Mouse (Mus musculus) limb, embryonic 13.5 days (tissue): ENCODE measurements around the gene Mapk6. TPM values are rescaled to one million over a fixed set of nuclear protein-coding genes. Genes with fewer than 3 reads are reported as not detected.
A peak's percentile ranks its signal among the peaks of the same experiment; 100 is the strongest.

ENCODE experiments used
- ATAC-seq: fragments of 200-750 bp; cut with Nextera tagmentation; 2 replicates; pipeline ENCODE4 v1.8.0; 2017; ENCODE audit warnings: low read depth, moderate number of reproducible peaks, moderate TSS enrichment; ENCODE audit not compliant: low FRiP score
- H3K27ac ChIP-seq: fragments of 300-500 bp; sonication (generic); 2 replicates; pipeline ENCODE4 v1.5.1; 2015; ENCODE audit warnings: inconsistent platforms, mild to moderate bottlenecking, moderate library complexity
- H3K27me3 ChIP-seq: fragments of 300-500 bp; sonication (generic); 2 replicates; pipeline ENCODE4 v1.6.1; 2015; ENCODE audit warnings: mild to moderate bottlenecking, inconsistent platforms
- H3K36me3 ChIP-seq: fragments of 300-500 bp; sonication (generic); 2 replicates; pipeline ENCODE4 v1.6.1; 2015; ENCODE audit warnings: inconsistent platforms, mild to moderate bottlenecking, moderate library complexity
- H3K4me1 ChIP-seq: fragments of 300-500 bp; sonication (generic); 2 replicates; pipeline ENCODE4 v1.6.1; 2015; ENCODE audit warnings: inconsistent platforms
- H3K4me2 ChIP-seq: fragments of 300-500 bp; sonication (generic); replicated peaks from 2 replicates; pipeline ENCODE4 v1.6.1; 2015; ENCODE audit warnings: inconsistent platforms, mild to moderate bottlenecking, moderate library complexity
- H3K4me3 ChIP-seq: fragments of 300-500 bp; sonication (generic); 2 replicates; pipeline ENCODE4 v1.5.1; 2015; ENCODE audit warnings: moderate library complexity, mild to moderate bottlenecking, inconsistent platforms
- H3K9ac ChIP-seq: fragments of 300-500 bp; sonication (generic); 2 replicates; pipeline ENCODE4 v1.6.1; 2015; ENCODE audit warnings: mild to moderate bottlenecking, inconsistent platforms
- H3K9me3 ChIP-seq: fragments of 300-500 bp; sonication (generic); 2 replicates; pipeline ENCODE4 v1.6.1; 2016; ENCODE audit warnings: inconsistent platforms
- WGBS: fragments of 180-500 bp; shearing (Covaris S2); methylation state at CpG from one replicate; pipeline ENCODE4 v1.1.7; 2015; 5-methylcytosine and 5-hydroxymethylcytosine counted together
- polyA plus RNA-seq: library from polyadenylated mRNA; unstranded; fragments of >200 nt; fragmentation: Nextera tagmentation; extraction: Ambion mirVana; gene quantifications from 2 replicates; pipeline ENCODE4 v1.2.1, GENCODE M21; 2015

Mapk6 gene
- polyA plus RNA-seq, 1 experiment from 2014 or later, result 91.1 TPM

DNA sequence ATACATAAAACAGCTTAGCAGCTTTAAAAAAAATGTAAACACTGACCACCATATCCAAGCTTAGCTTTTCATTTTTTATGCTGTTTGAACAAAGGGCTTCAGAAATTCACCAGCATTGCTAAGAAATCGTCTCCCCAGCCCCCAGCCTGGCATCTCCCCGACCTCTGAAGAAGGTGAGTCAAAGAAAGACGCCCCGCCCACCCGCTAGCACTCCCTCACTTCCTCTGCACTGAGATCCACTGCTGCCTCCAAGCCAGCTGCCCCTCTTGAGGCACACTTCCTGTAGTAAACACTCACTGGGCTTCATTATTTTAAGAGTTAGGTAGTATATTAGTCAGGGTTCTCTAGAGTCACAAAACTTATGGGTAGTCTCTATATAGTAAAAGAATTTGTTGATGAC lies 4.4 kb upstream of the Mapk6 start:
- H3K9me3 ChIP-seq, result no peaks in the 10 kb centered on the region
- no peak for ATAC-seq
- H3K36me3 ChIP-seq, result no peaks in the 10 kb centered on the region
- H3K27ac ChIP-seq, result no peak overlapping the region
- no peak overlapping the region for H3K9ac ChIP-seq
- no peak overlapping the region for H3K4me3 ChIP-seq
- no peaks in the 10 kb centered on the region for H3K27me3 ChIP-seq
- 32% methylated on average over 5 of the region's 5 CpGs for WGBS
- H3K4me1 ChIP-seq, result peaks cover 23% of the 10 kb centered on the region
- no peak overlapping the region for H3K4me2 ChIP-seq

DNA sequence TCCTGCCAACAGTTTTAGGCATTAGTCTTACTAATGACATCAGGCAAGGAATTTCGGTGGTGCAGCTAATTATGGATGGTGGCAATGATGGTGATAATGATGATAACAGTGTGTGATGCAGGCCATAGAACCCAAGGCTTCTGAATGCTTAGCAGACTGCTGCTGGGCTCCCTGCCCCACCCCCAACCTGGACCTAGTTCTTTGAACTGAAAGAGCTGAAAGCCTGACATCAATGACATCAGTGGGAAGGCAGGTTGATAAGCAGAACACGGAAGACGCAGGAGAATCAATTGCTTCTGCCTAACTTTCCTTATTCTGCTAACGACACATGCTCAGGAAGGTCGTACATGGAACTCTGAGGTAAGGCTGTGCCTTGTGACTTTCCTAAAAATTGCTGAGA lies 3.4 kb upstream of the Mapk6 start:
- WGBS, result 60% methylated on average over 5 of the region's 5 CpGs
- Histone ChIP-seq H3K9me3 (no peaks in the 10 kb centered on the region), H3K9ac (no peak overlapping the region), H3K27ac (no peak overlapping the region), H3K36me3 (no peaks in the 10 kb centered on the region), H3K4me1 (peaks cover 26% of the 10 kb centered on the region), H3K27me3 (no peaks in the 10 kb centered on the region), H3K4me2 (no peak overlapping the region), H3K4me3 (no peak overlapping the region)
- no peak for ATAC-seq

DNA sequence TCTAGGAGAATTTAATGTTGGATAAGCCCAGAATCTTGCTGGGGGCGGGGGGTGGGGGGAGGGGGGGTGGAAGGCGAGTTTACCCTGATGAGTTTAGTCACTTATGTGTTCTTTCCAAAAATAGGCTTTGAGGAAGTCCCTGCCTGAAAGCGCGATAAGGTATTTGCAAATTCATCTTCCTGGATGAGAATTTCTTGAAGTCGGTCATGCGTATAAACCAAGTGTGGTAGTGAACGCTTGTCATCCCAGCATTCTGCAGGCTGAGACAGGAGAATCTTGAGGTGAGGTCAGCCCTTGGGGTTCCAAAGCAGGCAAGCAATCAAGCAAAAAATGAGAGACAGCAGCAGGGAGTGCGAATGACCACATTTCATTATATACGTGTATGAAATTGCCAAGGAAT lies 1.8 kb upstream of the Mapk6 start:
- Histone ChIP-seq H3K9me3 (no peaks in the 10 kb centered on the region), H3K27ac (no peak overlapping the region), H3K9ac (no peak overlapping the region), H3K4me3 (no peak overlapping the region), H3K4me1 (peaks cover 39% of the 10 kb centered on the region), H3K36me3 (no peaks in the 10 kb centered on the region), H3K27me3 (no peaks in the 10 kb centered on the region), H3K4me2 (no peak overlapping the region)
- ATAC-seq, result no peak
- WGBS, result 86% methylated on average over 9 of the region's 9 CpGs

DNA sequence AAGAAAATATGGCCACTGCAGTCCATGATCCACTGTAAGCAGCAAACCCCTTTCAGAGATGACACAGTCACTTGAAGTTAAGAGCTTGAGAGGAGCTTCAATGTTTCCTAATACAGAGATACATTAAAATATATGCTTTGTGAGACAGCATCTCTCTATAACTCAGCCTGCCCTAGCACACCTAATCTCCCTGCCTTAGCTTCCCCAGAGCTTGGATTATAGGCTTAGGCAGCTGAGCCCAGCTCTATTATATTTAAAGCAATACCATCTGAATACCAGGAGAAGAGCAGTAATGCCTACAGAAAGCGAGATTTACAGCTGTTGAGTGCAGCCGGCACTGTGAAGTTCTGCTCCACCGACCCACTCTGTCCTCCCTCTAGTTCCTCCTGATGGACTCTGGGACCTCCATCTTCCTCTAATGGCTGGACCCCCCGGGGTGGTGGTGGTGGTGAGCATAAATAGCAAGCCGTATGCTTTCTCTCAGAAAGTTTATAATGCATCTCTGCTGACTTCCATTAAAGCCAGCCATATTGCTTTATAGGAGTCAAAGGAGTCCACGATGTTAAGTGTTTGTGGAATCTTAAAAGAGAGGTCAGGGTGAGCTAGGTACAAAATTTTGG lies 1.2 kb upstream of the Mapk6 start:
- Histone ChIP-seq H3K36me3 (no peaks in the 10 kb centered on the region), H3K27me3 (no peaks in the 10 kb centered on the region), H3K9me3 (no peaks in the 10 kb centered on the region), H3K9ac (no peak overlapping the region), H3K27ac (no peak overlapping the region), H3K4me2 (peak overlapping the region; percentile 85), H3K4me3 (peak overlapping the region; percentile 88; the same call in 1 of the 2 replicates), H3K4me1 (peaks cover 45% of the 10 kb centered on the region)
- no peak for ATAC-seq
- WGBS, result 54% methylated on average over 6 of the region's 6 CpGs

DNA sequence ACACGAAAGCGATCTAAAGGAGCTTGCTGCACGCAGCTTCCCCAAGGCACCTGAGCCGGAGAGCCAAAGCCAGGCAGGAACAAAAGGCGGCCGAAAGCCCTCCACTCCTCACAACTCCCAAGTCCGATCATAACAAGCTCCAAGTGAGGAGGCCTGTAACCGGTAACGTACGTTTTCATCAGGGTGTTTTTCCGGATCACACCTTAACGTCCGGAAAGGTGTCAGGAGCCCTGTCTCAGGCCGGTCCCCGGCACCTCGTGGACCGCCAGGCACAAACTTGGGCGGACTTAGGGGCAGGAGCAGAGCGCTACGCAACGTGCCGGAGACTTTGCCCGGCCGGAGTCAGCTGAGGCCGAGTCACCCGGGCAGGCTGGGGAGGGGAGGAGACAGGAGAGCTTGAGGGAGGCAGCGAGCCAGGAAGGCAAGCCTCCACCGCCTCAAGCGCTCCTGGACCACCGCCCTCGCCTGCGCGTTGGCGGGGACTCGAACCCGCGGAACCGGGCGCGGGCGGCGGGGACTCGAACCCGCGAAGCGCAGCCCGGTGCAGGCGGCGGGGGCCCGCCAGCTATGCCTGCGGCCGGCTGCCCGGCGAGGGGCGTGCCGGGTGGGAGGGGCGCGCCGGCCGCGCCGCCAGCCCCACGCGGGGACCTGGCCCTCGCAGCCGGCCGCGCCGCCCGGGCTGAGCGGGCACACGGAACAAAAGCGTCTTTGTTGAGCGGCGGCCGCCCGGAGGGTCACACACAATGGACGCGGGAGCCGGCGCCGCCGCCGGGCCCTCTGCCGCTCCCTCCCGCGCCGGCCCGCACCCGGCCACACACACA lies 564 bp downstream of the Mapk6 start:
- Histone ChIP-seq H3K9ac (peak overlapping the region; percentile 94), H3K27me3 (no peaks in the 10 kb centered on the region), H3K4me1 (peaks cover 56% of the 10 kb centered on the region), H3K4me3 (peak overlapping the region; percentile 88), H3K9me3 (no peaks in the 10 kb centered on the region), H3K36me3 (no peaks in the 10 kb centered on the region), H3K4me2 (peak overlapping the region; percentile 85), H3K27ac (peak overlapping the region; percentile 98)
- 0% methylated on average over 83 of the region's 90 CpGs for WGBS
- ATAC-seq, result peak; percentile 88

DNA sequence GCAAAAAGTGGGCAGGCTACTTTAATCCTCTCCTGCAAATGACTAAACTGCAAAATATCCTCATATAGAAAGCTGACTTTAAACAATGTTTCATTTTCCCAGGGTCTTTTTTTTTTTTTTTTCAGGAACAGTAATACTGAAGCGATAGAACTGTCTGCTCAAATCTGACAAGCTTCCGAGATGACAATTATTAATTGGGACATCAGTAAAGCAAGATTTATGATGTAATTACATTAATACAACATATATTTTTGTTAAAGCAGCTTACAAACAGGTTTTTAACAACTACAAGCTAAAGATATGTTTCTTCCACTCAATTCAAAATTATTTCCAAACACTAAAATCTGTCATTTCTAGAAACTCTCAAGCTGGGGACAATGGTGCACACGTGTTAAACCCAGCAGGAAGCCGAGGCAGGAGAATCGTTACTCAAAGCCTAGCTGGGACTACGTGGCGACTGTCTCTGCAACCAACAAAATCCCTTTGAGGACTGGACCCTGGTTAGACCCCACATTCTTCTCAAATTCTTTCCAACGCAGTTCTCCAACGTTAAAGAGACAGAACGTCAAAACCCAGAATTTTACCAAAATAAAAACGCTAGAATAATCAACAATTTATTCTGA lies 1.5 kb downstream of the Mapk6 start:
- no peaks in the 10 kb centered on the region for H3K36me3 ChIP-seq
- no peak for ATAC-seq
- H3K27me3 ChIP-seq, result no peaks in the 10 kb centered on the region
- H3K4me1 ChIP-seq, result peaks cover 58% of the 10 kb centered on the region
- peak overlapping the region; percentile 98; the same call in 1 of the 2 replicates for H3K27ac ChIP-seq
- H3K9ac ChIP-seq, result peak overlapping the region; percentile 94
- H3K4me3 ChIP-seq, result peak overlapping the region; percentile 88
- H3K9me3 ChIP-seq, result no peaks in the 10 kb centered on the region
- WGBS, result 3% methylated on average over 11 of the region's 11 CpGs
- H3K4me2 ChIP-seq, result peak overlapping the region; percentile 85

DNA sequence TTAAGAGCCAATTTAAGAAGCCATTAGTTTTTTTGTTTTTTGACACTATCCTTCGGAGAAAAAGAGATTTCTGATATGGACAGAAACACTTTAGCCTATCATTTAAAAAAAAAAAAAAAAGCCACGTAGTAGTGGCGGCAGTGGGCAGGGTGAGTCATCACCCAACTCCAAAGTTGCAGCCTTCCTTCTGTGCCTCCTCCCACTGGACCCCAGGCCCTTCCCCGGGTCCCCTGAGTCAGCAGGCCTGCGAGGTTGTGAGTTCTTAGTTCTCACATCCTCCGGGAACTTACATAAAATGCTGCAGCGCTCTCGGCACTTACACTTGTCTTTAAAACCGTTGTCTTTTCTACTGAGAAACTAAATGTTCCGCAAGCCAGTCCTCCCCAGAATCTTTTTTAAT lies 2.0 kb downstream of the Mapk6 start:
- H3K4me3 ChIP-seq, result peak overlapping the region; percentile 88
- no peaks in the 10 kb centered on the region for H3K9me3 ChIP-seq
- H3K36me3 ChIP-seq, result no peaks in the 10 kb centered on the region
- ATAC-seq, result no peak
- no peaks in the 10 kb centered on the region for H3K27me3 ChIP-seq
- H3K4me2 ChIP-seq, result peak overlapping the region; percentile 85
- peak overlapping the region; percentile 65 for H3K9ac ChIP-seq
- 15% methylated on average over 10 of the region's 10 CpGs for WGBS
- no peak overlapping the region for H3K27ac ChIP-seq
- peaks cover 62% of the 10 kb centered on the region for H3K4me1 ChIP-seq

DNA sequence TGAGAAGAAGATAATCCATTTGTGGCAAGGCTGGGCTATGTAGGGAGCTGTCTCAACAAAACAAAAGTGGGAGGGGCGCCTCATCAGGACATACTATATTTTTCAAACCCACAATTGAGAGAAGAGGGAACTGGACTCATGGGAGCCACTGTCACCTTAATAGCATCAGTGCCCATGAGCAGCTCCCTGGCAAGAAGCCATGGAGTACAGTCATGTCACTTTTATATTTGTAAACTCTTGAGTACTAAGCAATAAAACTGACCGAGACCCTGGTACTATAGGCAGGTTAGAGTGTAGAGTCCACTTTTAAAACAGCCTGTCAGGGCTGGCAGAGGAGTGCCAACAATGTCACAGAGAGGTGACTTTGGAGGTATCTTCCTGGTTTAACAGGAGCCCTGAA lies 3.7 kb downstream of the Mapk6 start:
- 81% methylated on average over 2 of the region's 2 CpGs for WGBS
- Histone ChIP-seq H3K36me3 (no peaks in the 10 kb centered on the region), H3K9me3 (no peaks in the 10 kb centered on the region), H3K4me1 (peaks cover 74% of the 10 kb centered on the region), H3K27ac (no peak overlapping the region), H3K4me3 (no peak overlapping the region), H3K4me2 (no peak overlapping the region), H3K27me3 (no peaks in the 10 kb centered on the region), H3K9ac (no peak overlapping the region)
- no peak for ATAC-seq

DNA sequence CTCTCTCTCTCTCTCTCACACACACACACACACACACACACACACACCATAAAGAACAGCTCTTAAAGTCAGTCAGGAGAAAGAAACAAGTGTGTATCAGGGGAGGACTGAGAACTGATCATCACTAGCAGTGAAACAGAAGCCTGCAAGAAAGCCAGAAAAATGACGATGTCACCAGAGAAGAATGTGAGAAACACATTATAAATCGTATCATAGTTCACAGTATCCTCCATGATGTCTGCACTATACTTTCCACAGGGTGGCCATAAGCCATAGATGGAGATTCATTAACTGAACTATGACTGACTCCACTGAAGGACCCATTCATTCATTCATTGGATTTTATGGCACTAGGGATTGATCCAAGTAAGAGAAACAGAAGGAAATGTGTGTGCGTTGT lies 6.3 kb downstream of the Mapk6 start:
- WGBS, result 52% methylated on average over 3 of the region's 3 CpGs
- Histone ChIP-seq H3K36me3 (peaks cover 3% of the 10 kb centered on the region), H3K4me1 (peaks cover 67% of the 10 kb centered on the region), H3K4me3 (no peak overlapping the region), H3K27me3 (no peaks in the 10 kb centered on the region), H3K27ac (no peak overlapping the region), H3K4me2 (no peak overlapping the region), H3K9me3 (no peaks in the 10 kb centered on the region), H3K9ac (no peak overlapping the region)
- peak; percentile 58; the same call in 1 of the 2 replicates for ATAC-seq

DNA sequence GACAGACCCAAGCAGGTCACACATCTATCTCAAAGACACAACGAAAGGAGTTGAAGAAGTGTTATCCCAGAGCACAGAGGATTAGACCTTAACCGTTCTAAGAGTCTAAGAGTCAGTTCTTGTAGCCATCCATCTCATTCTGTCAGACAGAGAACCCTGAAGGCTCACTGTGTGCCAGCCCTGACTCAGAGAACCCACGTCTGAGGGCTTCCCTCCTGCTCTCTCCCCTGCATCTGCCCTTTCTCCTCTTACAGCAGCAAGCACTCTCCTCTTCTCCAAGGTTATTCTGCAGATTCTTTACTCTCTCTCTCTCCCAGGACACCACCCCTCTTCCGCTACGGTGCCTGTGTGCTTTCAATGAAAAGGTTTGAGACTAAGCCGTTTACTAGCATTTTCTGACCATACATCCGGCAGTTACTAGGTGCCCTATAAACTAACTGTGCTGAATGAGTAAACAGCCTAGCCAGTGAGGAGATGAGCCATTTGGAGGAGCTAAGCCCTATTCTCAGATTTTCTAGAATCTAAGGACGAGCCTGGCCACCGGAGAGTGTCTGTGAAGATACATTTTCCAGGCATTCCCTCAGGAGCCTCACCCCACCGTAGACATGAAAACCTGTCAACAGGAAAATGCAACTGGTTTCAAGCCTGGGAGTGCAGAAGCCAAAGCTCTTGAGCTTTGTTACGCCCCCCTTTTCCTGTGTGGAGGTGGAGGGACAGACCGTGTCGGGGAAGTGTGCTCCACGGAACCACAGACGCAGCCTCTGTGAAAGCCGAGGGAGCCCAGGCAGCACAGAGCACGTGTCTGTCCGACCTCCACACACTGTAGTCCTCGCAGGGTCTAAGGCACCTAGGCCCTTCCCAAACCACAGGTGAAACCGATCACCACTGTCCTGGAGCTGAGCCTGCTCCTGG lies 8.0 kb downstream of the Mapk6 start:
- H3K9ac ChIP-seq, result peak overlapping the region; percentile 19; the same call in 1 of the 2 replicates
- ATAC-seq, result no peak
- no peaks in the 10 kb centered on the region for H3K9me3 ChIP-seq
- 0 out of 2 replicates have a peak overlapping the region, but pooled peaks have one; percentile 3 for H3K4me2 ChIP-seq
- peaks cover 54% of the 10 kb centered on the region for H3K4me1 ChIP-seq
- no peaks in the 10 kb centered on the region for H3K27me3 ChIP-seq
- H3K27ac ChIP-seq, result peak overlapping the region; percentile 39; the same call in 1 of the 2 replicates
- WGBS, result 63% methylated on average over 20 of the region's 20 CpGs
- no peak overlapping the region for H3K4me3 ChIP-seq
- peaks cover 20% of the 10 kb centered on the region for H3K36me3 ChIP-seq

DNA sequence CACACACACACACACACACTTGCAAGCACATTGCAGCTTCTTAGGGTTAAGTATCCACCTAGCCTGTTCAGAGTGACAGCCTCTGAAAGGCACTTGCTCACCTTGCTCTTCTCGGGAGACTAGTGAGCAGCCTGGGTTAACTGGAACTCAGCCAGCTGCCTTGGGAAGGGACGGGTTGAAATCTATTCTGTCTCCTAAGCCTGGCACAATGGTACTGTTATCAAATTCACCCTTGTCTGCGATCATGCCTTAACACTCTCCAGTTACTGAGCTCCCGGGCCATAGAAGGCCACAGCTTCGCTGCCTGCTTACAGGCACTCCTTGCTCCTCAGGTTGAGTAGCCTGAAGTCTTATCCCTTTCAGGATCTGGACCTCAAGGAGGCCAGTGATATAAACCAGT lies 9.2 kb downstream of the Mapk6 start:
- no peak overlapping the region for H3K9ac ChIP-seq
- no peak overlapping the region for H3K4me2 ChIP-seq
- H3K9me3 ChIP-seq, result no peaks in the 10 kb centered on the region
- 83% methylated on average over 5 of the region's 5 CpGs for WGBS
- no peak overlapping the region for H3K4me3 ChIP-seq
- no peak for ATAC-seq
- peaks cover 32% of the 10 kb centered on the region for H3K36me3 ChIP-seq
- no peaks in the 10 kb centered on the region for H3K27me3 ChIP-seq
- peaks cover 42% of the 10 kb centered on the region for H3K4me1 ChIP-seq
- H3K27ac ChIP-seq, result no peak overlapping the region
